Mouse (Mus musculus) liver, postnatal 0 days (tissue): ENCODE data around the gene Arrdc3. TPM values are rescaled to one million over a fixed set of nuclear protein-coding genes. Genes with fewer than 3 reads are reported as not detected.

Experiments
- ATAC-seq: fragments of 200-750 bp; cut with Nextera tagmentation; 2 replicates; pipeline ENCODE4 v1.8.0; 2017; ENCODE audit warnings: mild to moderate bottlenecking, moderate library complexity
- DNase-seq: peaks from one replicate; pipeline ENCODE4 v3.0.0-alpha.2; 2016
- H3K27ac ChIP-seq: fragments of 300-500 bp; sonication (generic); 2 replicates; pipeline ENCODE4 v1.5.1; 2014; ENCODE audit warnings: antibody characterized with exemption, moderate library complexity, mild to moderate bottlenecking, low read depth
- H3K27me3 ChIP-seq: fragments of 300-500 bp; sonication (generic); 2 replicates; pipeline ENCODE4 v1.6.1; 2014; ENCODE audit warnings: low read length, control low read depth, mixed read lengths; ENCODE audit not compliant: insufficient read depth
- H3K36me3 ChIP-seq: fragments of 300-500 bp; sonication (generic); replicated peaks from 2 replicates; pipeline ENCODE4 v1.6.1; 2014; ENCODE audit warnings: mild to moderate bottlenecking, control low read depth, low read length, moderate library complexity, mixed read lengths; ENCODE audit not compliant: insufficient read depth
- H3K4me1 ChIP-seq: fragments of 300-500 bp; sonication (generic); 2 replicates; pipeline ENCODE4 v1.6.1; 2014; ENCODE audit warnings: antibody characterized with exemption, mild to moderate bottlenecking, control low read depth; ENCODE audit not compliant: insufficient read depth
- H3K4me2 ChIP-seq: fragments of 300-500 bp; sonication (generic); 2 replicates; pipeline ENCODE4 v1.6.1; 2014; ENCODE audit warnings: low read depth, mild to moderate bottlenecking, low read length, moderate library complexity, mixed read lengths
- H3K4me3 ChIP-seq: fragments of 300-500 bp; sonication (generic); 2 replicates; pipeline ENCODE4 v1.5.1; 2014; ENCODE audit warnings: low read depth, low read length
- H3K9ac ChIP-seq: fragments of 300-500 bp; sonication (generic); replicated peaks from 2 replicates; pipeline ENCODE4 v1.6.1; 2014; ENCODE audit warnings: mild to moderate bottlenecking, moderate library complexity
- H3K9me3 ChIP-seq: fragments of 300-500 bp; sonication (generic); 2 replicates; pipeline ENCODE4 v1.6.1; 2016; ENCODE audit warnings: mild to moderate bottlenecking, control low read depth, low read length, mixed read lengths
- CTCF ChIP-seq: sonication (generic); IDR thresholded peaks from 2 replicates; pipeline ENCODE4 v1.5.1; 2016; ENCODE audit warnings: antibody characterized with exemption, low read depth
- EP300 ChIP-seq: IDR thresholded peaks from 2 replicates; pipeline ENCODE4 v1.6.1; 2016; ENCODE audit warnings: antibody characterized with exemption, low read depth, mild to moderate bottlenecking
- WGBS: fragments of 180-500 bp; shearing (Covaris S2); extraction: QIAGEN DNeasy Blood & Tissue Kit; methylation state at CpG from one replicate; pipeline ENCODE4 v1.1.7; 2014; ENCODE audit not compliant: insufficient replicate concordance; 5-methylcytosine and 5-hydroxymethylcytosine counted together
- polyA plus RNA-seq: library from polyadenylated mRNA; unstranded; fragments of >200 nt; fragmentation: Nextera tagmentation; extraction: Ambion mirVana; gene quantifications from 2 replicates; pipeline ENCODE4 v1.2.1, GENCODE M21; 2015

Gene Arrdc3
- polyA plus RNA-seq, 1 experiment from 2014 or later, result 26.4 TPM

- DNase-seq, result no peak
- Histone ChIP-seq H3K4me2 (no peak overlapping the region), H3K36me3 (no peaks in the 10 kb centered on the region; the same call in 1 of the 2 replicates), H3K9ac (no peak overlapping the region), H3K9me3 (no peaks in the 10 kb centered on the region), H3K4me3 (no peak overlapping the region), H3K27ac (no peak overlapping the region), H3K27me3 (no peaks in the 10 kb centered on the region), H3K4me1 (peaks cover 2% of the 10 kb centered on the region; the same call in 1 of the 2 replicates)
- WGBS, result 85% methylated on average over 4 of the region's 4 CpGs
- no peak for TF ChIP-seq EP300
- TF ChIP-seq CTCF, result no peak
- ATAC-seq, result no peak
These were observed 18.2 kb downstream of the Arrdc3 start for GRCm38 (mm10) chr13:80901432-80901831.

DNA sequence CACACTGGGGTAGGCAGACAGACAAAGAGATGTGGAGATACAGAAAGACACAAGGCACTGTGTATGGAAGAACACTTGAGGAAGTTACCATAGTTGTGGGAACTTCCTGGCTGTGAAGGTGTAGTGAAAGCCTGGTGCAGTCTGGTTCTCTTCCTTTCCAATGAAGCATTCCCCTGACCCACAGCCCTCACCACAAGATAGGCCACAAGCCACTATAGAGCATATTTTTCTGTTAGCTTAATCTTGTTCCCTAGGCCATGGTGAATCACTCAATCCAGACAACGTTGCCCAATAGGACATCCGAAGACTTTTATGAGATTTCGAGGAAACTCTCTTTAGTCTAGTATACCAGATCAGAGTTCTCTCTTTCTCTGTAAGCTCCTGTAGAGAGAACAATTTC is 19.6 kb downstream of the Arrdc3 start:
- no peak for DNase-seq
- Histone ChIP-seq H3K4me3 (no peak overlapping the region), H3K4me2 (no peak overlapping the region), H3K9ac (no peak overlapping the region), H3K36me3 (no peaks in the 10 kb centered on the region), H3K9me3 (no peaks in the 10 kb centered on the region), H3K27me3 (no peaks in the 10 kb centered on the region), H3K4me1 (peaks cover 2% of the 10 kb centered on the region; the same call in 1 of the 2 replicates), H3K27ac (no peak overlapping the region)
- TF ChIP-seq EP300 (no peak), CTCF (no peak)
- WGBS, result 49% methylated on average over 3 of the region's 3 CpGs
- ATAC-seq, result no peak

- no peak for ATAC-seq
- TF ChIP-seq CTCF (no peak), EP300 (no peak)
- Histone ChIP-seq H3K9me3 (no peaks in the 10 kb centered on the region), H3K9ac (no peak overlapping the region), H3K4me2 (no peak overlapping the region), H3K36me3 (no peaks in the 10 kb centered on the region), H3K27me3 (no peaks in the 10 kb centered on the region), H3K4me3 (no peak overlapping the region), H3K27ac (no peak overlapping the region), H3K4me1 (no peaks in the 10 kb centered on the region)
- DNase-seq, result no peak
These were observed 30.2 kb downstream of the Arrdc3 start for GRCm38 (mm10) chr13:80913361-80913760.

DNA sequence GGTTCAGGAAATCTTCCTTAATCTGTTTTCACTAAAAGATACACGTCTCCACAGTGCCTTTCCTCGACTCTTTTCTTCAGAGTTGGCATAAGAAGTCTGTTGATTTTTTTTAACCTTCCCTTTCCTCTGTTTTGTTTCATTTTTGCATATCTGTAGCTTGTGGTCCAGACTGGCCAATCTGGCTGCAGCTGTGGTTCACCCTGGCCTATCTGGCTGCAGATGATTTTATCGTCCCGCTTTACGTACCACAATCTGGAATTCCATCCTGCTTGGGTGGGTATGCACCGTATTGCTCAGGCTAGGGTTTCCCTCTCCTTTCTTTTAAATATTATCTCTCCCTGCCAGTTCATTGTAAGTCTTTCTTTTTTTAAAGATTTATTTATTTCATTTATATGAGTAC is 37.8 kb downstream of the Arrdc3 start:
- no peaks in the 10 kb centered on the region for H3K36me3 ChIP-seq
- no peaks in the 10 kb centered on the region for H3K4me1 ChIP-seq
- H3K4me3 ChIP-seq, result no peak overlapping the region
- 54% methylated on average over 6 of the region's 6 CpGs for WGBS
- H3K9ac ChIP-seq, result no peak overlapping the region
- DNase-seq, result no peak
- no peak for ATAC-seq
- no peak overlapping the region for H3K4me2 ChIP-seq
- TF ChIP-seq EP300, result no peak
- TF ChIP-seq CTCF, result no peak
- H3K27me3 ChIP-seq, result no peaks in the 10 kb centered on the region
- H3K9me3 ChIP-seq, result no peaks in the 10 kb centered on the region
- no peak overlapping the region for H3K27ac ChIP-seq

GRCm38 (mm10) chr13:80921593-80922327 is 38.6 kb downstream of the Arrdc3 start:
- TF ChIP-seq EP300 (no peak), CTCF (no peak)
- no peaks in the 10 kb centered on the region for H3K27me3 ChIP-seq
- no peak for ATAC-seq
- DNase-seq, result no peak
- WGBS, result 80% methylated on average over 7 of the region's 7 CpGs
- no peaks in the 10 kb centered on the region for H3K9me3 ChIP-seq
- H3K9ac ChIP-seq, result no peak overlapping the region
- no peak overlapping the region for H3K4me2 ChIP-seq
- no peak overlapping the region for H3K4me3 ChIP-seq
- no peaks in the 10 kb centered on the region for H3K4me1 ChIP-seq
- no peak overlapping the region for H3K27ac ChIP-seq
- no peaks in the 10 kb centered on the region for H3K36me3 ChIP-seq

DNA sequence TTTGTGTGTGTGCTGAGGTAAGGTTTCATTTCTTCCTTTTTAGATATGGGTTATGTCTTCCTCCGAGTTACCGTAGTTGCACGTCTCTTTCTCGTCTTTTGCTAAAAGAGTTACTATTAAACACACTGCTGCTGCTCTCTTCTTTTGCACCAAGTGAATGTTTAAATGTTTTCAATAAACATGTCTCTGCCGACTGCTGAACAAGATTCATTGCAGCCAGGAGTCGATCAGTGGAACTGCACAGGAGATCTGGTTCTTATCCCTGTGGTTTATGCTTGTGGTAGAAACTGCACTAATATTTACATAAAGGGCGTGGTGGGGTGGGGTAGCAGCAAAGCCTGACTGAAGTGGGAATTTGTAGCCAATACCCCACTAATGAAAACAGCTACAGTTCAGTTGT is 45.0 kb downstream of the Arrdc3 start:
- Histone ChIP-seq H3K36me3 (no peaks in the 10 kb centered on the region), H3K4me3 (no peak overlapping the region), H3K4me1 (no peaks in the 10 kb centered on the region), H3K9me3 (no peaks in the 10 kb centered on the region), H3K9ac (no peak overlapping the region), H3K27ac (no peak overlapping the region), H3K27me3 (no peaks in the 10 kb centered on the region), H3K4me2 (peak overlapping the region; percentile 13; the same call in 1 of the 2 replicates)
- no peak for ATAC-seq
- TF ChIP-seq CTCF (no peak), EP300 (no peak)
- no peak for DNase-seq
- WGBS, result 50% methylated on average over 7 of the region's 7 CpGs

DNA sequence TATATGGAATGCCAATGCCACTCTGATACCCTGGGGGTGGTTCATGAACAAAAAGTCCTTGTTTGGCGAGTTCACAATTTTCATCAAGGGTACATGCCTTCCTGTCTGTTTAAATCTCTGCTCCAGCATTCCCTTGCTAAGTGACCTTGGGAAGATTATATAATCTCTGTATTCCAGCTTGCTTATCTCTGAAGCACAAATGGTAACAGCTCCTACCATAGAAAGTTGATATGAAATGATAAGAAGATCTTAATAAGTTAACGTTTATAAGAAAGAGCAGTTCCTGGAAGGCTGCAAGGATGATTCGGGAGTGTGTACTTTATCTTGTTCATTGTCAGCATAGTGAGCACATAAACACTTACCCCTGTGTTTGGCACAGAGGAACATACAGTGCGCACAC is 46.8 kb downstream of the Arrdc3 start:
- no peaks in the 10 kb centered on the region for H3K9me3 ChIP-seq
- no peaks in the 10 kb centered on the region for H3K4me1 ChIP-seq
- H3K36me3 ChIP-seq, result no peaks in the 10 kb centered on the region
- DNase-seq (no peak), ATAC-seq (no peak)
- no peak overlapping the region for H3K9ac ChIP-seq
- H3K4me3 ChIP-seq, result no peak overlapping the region
- 57% methylated on average over 4 of the region's 4 CpGs for WGBS
- no peak overlapping the region for H3K27ac ChIP-seq
- no peak for TF ChIP-seq EP300
- TF ChIP-seq CTCF, result no peak
- no peaks in the 10 kb centered on the region for H3K27me3 ChIP-seq
- H3K4me2 ChIP-seq, result no peak overlapping the region
